Mouse (Mus musculus) heart, adult 8-10 months (tissue): Measurements from ENCODE around the gene 4930550L24Rik. TPM values are rescaled to one million over a fixed set of nuclear protein-coding genes. Genes with fewer than 3 reads are reported as not detected.

Experiments used
- DNase-seq: peaks from one replicate; pipeline ENCODE4 v3.0.0; 2022; ENCODE audit warnings: low spot score
- total RNA-seq, 4 experiments: library from RNA; stranded (reverse); gene quantifications; 2 replicates each; pipeline ENCODE4 v1.2.4; 2022

The 4930550L24Rik gene
- not detected for total RNA-seq

GRCm38 (mm10) chrX:58909060-58909459 is at the start of gene 4930550L24Rik:
4930550L24Rik (plus strand) TSS chrX:58909360.
- DNase-seq = no peak

DNA sequence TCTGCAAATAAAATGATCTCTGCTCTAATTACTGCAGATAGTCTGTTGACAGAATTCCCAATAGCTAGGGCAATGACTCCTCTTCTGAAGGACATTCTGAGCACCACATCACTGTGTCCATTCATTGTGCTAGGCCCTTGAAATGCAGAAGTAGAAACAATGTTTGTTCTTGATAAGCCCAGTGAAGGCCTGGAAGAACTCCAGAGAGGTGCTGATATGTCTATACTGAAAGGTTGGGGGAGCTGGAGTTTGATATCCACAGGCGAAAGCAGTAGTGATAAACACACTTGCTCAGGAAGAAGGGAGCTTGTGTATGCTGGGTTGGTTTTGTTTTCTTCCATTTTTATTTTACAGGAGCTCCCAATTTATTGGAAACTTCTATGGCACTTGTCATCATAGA is 8.4 kb upstream of the 4930550L24Rik start:
- DNase-seq = no peak

GRCm38 (mm10) chrX:58967969-58968368 is 58.8 kb downstream of the 4930550L24Rik start:
- DNase-seq = no peak
